Mouse (Mus musculus): Measurements from ENCODE around the gene Exosc7.

Exosc7 gene

GRCm38 (mm10) chr9:123112805-123113521 lies at the start of gene Exosc7, which contains the start of gene Zdhhc3:
Gene Exosc7 (plus strand): TSS chr9:123113215.
Gene Zdhhc3 (minus strand): TSS chr9:123113205.
- DNase-seq, result peak; percentile 91

GRCm38 (mm10) chr9:123079149-123079548 lies 33.9 kb upstream of the Exosc7 start:
- no peak for DNase-seq

- DNase-seq, result peak; percentile 33
These were observed 32.7 kb upstream of the Exosc7 start for GRCm38 (mm10) chr9:123080355-123080754.

- no peak for DNase-seq
These were observed 32.2 kb upstream of the Exosc7 start for GRCm38 (mm10) chr9:123080796-123081195.

GRCm38 (mm10) chr9:123085373-123085772 lies 27.6 kb upstream of the Exosc7 start:
- DNase-seq, result no peak

GRCm38 (mm10) chr9:123087558-123087957 lies 25.5 kb upstream of the Exosc7 start:
- DNase-seq, result no peak

GRCm38 (mm10) chr9:123090844-123091243 lies 22.2 kb upstream of the Exosc7 start:
- DNase-seq, result no peak

GRCm38 (mm10) chr9:123099631-123100455 lies 13.2 kb upstream of the Exosc7 start:
- no peak for DNase-seq

- no peak for DNase-seq
These were observed 9.6 kb upstream of the Exosc7 start for GRCm38 (mm10) chr9:123103425-123103824.

GRCm38 (mm10) chr9:123104362-123104761 lies 8.7 kb upstream of the Exosc7 start:
- no peak for DNase-seq

GRCm38 (mm10) chr9:123107186-123107585 lies 5.8 kb upstream of the Exosc7 start:
- no peak for DNase-seq

- DNase-seq, result no peak
These were observed 3.8 kb upstream of the Exosc7 start for GRCm38 (mm10) chr9:123109188-123109587.

- no peak for DNase-seq
These were observed 1.2 kb upstream of the Exosc7 start for GRCm38 (mm10) chr9:123111751-123112221.

GRCm38 (mm10) chr9:123113931-123114330 lies 916 bp downstream of the Exosc7 start:
- no peak for DNase-seq

GRCm38 (mm10) chr9:123115566-123115965 lies 2.6 kb downstream of the Exosc7 start:
- DNase-seq, result no peak

- DNase-seq, result peak; percentile 8
These were observed 10.0 kb downstream of the Exosc7 start for GRCm38 (mm10) chr9:123123017-123123416.

- no peak for DNase-seq
These were observed 10.8 kb downstream of the Exosc7 start for GRCm38 (mm10) chr9:123123571-123124412.

GRCm38 (mm10) chr9:123124413-123124981 lies 11.5 kb downstream of the Exosc7 start:
- no peak for DNase-seq

GRCm38 (mm10) chr9:123127663-123128062 lies 14.6 kb downstream of the Exosc7 start:
- DNase-seq, result no peak

GRCm38 (mm10) chr9:123132994-123133393 lies 20.0 kb downstream of the Exosc7 start:
- no peak for DNase-seq

GRCm38 (mm10) chr9:123136953-123137682 lies 24.1 kb downstream of the Exosc7 start:
- peak; percentile 21 for DNase-seq

Measured in right cerebral cortex, adult 18-20 months (tissue).